Mouse (Mus musculus) hindbrain, embryonic 16.5 days (tissue): ENCODE data around the gene Pou2f1. TPM values are rescaled to one million over a fixed set of nuclear protein-coding genes. Genes with fewer than 3 reads are reported as not detected.

Source experiments
- ATAC-seq: fragments of 200-750 bp; cut with Nextera tagmentation; 2 replicates; pipeline ENCODE4 v1.8.0; 2017; ENCODE audit warnings: moderate TSS enrichment, moderate library complexity
- H3K27ac ChIP-seq: fragments of 300-500 bp; sonication (generic); 2 replicates; pipeline ENCODE4 v1.5.1; 2014; ENCODE audit warnings: low read depth, mild to moderate bottlenecking, control low read depth, low read length, moderate library complexity
- H3K27me3 ChIP-seq: fragments of 300-500 bp; sonication (generic); replicated peaks from 2 replicates; pipeline ENCODE4 v1.6.1; 2014; ENCODE audit warnings: low read length; ENCODE audit not compliant: control insufficient read depth, insufficient read depth
- H3K36me3 ChIP-seq: fragments of 300-500 bp; sonication (generic); 2 replicates; pipeline ENCODE4 v1.6.1; 2014; ENCODE audit warnings: mild to moderate bottlenecking, low read length, moderate library complexity, mixed read lengths; ENCODE audit not compliant: control insufficient read depth, insufficient read depth
- H3K4me1 ChIP-seq: fragments of 300-500 bp; sonication (generic); 2 replicates; pipeline ENCODE4 v1.6.1; 2014; ENCODE audit warnings: low read depth, low read length; ENCODE audit not compliant: control insufficient read depth, insufficient read depth
- H3K4me2 ChIP-seq: fragments of 300-500 bp; sonication (generic); 2 replicates; pipeline ENCODE4 v1.6.1; 2014; ENCODE audit warnings: mild to moderate bottlenecking, low read length, control low read depth, moderate library complexity
- H3K4me3 ChIP-seq: fragments of 300-500 bp; sonication (generic); 2 replicates; pipeline ENCODE4 v1.5.1; 2014; ENCODE audit warnings: mild to moderate bottlenecking, low read length, control low read depth, moderate library complexity
- H3K9ac ChIP-seq: fragments of 300-500 bp; sonication (generic); 2 replicates; pipeline ENCODE4 v1.6.1; 2014; ENCODE audit warnings: low read depth, mild to moderate bottlenecking, control low read depth, low read length, moderate library complexity
- H3K9me3 ChIP-seq: fragments of 300-500 bp; sonication (generic); 2 replicates; pipeline ENCODE4 v1.6.1; 2014; ENCODE audit warnings: mild to moderate bottlenecking, low read length, moderate library complexity; ENCODE audit not compliant: control insufficient read depth
- WGBS: fragments of 180-500 bp; shearing (Covaris S2); extraction: QIAGEN DNeasy Blood & Tissue Kit; methylation state at CpG from one replicate; pipeline ENCODE4 v1.1.7; 2014; 5-methylcytosine and 5-hydroxymethylcytosine counted together
- polyA plus RNA-seq: library from polyadenylated mRNA; unstranded; fragments of >200 nt; fragmentation: Nextera tagmentation; extraction: Ambion mirVana; gene quantifications from 2 replicates; pipeline ENCODE4 v1.2.1, GENCODE M21; 2015

Gene Pou2f1
- polyA plus RNA-seq = 14.3 and 15.5 TPM in 2 replicates

DNA sequence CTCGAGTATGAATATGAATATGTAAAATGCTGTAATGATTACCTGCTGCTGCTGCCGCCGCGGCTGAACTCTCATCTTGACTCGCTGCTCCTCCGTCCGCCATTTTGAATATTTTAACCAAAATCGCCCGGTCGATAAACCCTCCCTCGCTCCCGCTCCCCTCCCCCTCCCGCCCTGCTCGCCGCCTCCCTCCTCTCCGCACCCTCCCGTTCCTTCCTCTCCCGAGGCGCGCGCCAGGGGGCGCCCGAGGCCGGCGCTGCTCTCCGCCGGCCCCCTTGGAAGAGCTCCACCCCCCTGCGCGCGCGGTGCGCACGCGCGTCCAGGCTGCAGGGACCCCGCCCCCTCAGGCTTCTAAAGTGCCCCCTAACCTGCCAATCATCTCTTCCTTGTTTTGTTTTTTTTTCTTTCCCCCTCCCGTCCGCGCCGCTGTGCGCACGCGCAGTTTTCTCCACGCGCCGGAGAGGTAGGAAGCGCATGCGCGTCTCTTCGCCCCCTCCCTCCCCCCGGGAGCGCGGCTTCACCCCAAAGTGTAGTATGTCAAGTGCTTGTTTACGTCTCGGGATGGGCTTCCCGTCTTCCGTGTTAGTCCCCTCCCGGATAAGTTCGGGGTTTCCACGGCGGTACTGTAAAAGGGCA lies at the start of gene Pou2f1:
Gene Pou2f1 (minus strand): TSS at position 159 of the 636 bp plus-strand sequence.
- Histone ChIP-seq H3K4me3 (peak within 1 kb of the TSS; percentile 95), H3K27ac (peak within 1 kb of the TSS; percentile 96), H3K36me3 (no peaks in the 10 kb centered on the region), H3K9ac (peak within 1 kb of the TSS; percentile 97), H3K4me1 (peaks cover 15% of the 10 kb centered on the region), H3K9me3 (no peaks in the 10 kb centered on the region), H3K27me3 (no peaks in the 10 kb centered on the region), H3K4me2 (peak within 1 kb of the TSS; percentile 80)
- under 1% methylated on average over 61 of the region's 61 CpGs for WGBS
- ATAC-seq = peak; percentile 88

DNA sequence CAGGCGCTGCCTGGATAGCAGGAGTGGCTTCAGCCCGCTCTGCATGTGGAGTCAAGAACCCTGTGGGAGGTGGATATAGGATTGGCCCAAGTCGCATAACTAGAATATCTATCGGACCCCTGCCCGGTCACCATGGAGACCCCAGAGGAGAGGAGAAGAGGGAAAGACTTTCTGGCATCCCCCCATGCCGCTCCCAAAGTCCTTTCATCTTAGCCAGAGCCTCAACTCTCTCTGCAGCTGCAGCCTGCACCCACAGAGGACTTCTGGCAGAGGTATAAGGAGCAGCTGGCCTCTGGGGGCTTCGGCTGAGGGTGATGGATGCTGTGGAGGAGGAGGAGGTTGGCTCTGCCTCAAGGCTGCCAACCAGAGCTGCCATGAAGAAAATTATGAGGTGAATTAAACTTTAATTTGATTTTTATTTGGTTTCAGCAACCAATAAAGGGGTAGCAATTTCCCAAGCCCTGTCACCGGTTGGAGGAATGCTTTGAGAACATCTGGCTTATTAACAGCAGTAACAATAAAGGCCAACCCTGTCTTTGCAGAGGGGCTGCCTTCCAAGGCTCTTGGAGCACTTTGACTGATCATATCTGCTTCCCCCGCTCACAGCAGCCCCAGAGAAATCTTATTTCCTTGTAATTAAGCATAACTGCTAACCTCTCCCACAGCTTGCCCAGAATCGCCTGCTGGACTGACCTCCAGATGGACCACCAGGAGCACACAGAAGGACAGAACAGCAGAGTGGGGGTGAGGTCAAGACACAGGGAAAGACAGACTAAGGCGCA lies 46.8 kb upstream of the Pou2f1 start:
- peak overlapping the region; percentile 79 for H3K4me2 ChIP-seq
- peak; percentile 73 for ATAC-seq
- H3K4me3 ChIP-seq = peak overlapping the region; percentile 42
- no peak overlapping the region for H3K27ac ChIP-seq
- 6% methylated on average over 11 of the region's 11 CpGs for WGBS
- H3K9me3 ChIP-seq = no peaks in the 10 kb centered on the region
- no peaks in the 10 kb centered on the region for H3K36me3 ChIP-seq
- peaks cover 6% of the 10 kb centered on the region; the same call in 1 of the 2 replicates for H3K27me3 ChIP-seq
- H3K4me1 ChIP-seq = peaks cover 13% of the 10 kb centered on the region
- no peak overlapping the region; the same call in 1 of the 2 replicates for H3K9ac ChIP-seq

DNA sequence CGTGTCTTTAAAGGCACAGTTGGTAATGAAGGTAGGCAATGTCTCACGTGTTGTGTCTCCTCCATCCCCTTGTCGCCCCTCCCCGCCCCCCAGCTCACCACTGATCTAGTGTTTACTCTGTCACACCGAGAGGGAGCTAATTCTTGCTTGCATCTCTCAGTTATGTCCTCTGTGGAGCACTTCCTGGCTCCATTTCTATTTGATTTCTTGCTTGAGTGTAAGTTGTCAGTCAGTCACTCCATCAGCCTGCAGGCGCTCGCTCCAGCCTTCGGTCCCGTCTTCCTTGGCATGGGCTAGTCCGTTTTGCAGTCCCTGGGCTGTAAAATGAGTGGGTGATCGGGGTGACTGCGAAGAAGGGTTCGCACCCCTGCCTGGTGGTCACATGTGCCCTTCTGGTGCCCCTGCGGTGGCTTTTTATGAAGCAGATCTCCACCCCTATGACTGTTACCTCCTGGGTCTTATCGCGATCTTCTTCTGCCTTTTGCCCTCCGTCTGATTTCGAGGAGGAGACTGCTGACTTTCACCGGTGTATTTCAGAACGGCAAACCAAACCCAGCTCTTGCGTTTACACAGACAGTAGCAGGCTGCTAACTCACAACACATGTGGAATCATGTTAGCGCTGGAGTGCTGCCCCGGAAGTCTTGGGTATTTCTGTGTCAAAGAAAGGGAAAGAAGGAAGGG lies 45.9 kb upstream of the Pou2f1 start:
- peak overlapping the region; percentile 27; the same call in 1 of the 2 replicates for H3K27ac ChIP-seq
- peak overlapping the region; percentile 79 for H3K4me2 ChIP-seq
- peaks cover 16% of the 10 kb centered on the region for H3K4me1 ChIP-seq
- ATAC-seq = peak; percentile 51
- peak overlapping the region; percentile 42 for H3K4me3 ChIP-seq
- H3K36me3 ChIP-seq = no peaks in the 10 kb centered on the region
- WGBS = under 1% methylated on average over 23 of the region's 23 CpGs
- H3K9ac ChIP-seq = peak overlapping the region; percentile 46
- H3K27me3 ChIP-seq = peaks cover 6% of the 10 kb centered on the region; the same call in 1 of the 2 replicates
- no peaks in the 10 kb centered on the region for H3K9me3 ChIP-seq

DNA sequence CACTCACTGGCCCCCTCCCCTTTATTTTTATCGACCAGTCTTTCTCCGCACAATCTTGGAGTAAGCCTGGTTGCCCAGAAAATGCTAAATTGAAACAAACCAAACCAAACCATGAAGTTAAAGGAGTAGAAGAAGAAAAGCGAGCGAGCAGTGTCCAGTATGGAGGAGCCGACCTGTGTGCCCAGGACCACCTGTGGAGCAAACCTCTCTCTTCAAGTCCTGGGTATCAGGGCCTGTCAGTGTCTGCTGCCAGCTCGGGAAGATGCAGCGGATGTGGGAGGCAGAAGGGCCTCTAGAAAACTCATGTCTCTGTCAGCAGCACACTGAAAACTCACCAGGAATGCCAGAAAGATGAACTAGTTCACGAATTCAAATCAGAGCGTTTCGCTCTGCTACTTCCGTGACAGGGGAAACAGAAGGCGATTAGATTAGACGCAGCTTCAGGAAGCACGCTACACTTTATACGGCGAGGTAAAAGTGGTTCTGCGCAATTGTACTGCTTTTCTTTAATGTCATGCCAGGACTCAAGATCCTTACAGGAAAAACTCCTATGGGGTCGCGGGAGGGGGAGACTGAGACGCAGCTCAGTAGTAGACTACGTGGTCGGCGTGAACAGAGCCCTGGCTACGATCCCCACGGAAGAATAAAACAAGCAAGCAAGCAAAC lies 45.2 kb upstream of the Pou2f1 start:
- H3K27ac ChIP-seq = no peak overlapping the region
- peak overlapping the region; percentile 79 for H3K4me2 ChIP-seq
- WGBS = 6% methylated on average over 25 of the region's 25 CpGs
- no peaks in the 10 kb centered on the region for H3K9me3 ChIP-seq
- peak; percentile 38 for ATAC-seq
- peaks cover 16% of the 10 kb centered on the region for H3K4me1 ChIP-seq
- H3K9ac ChIP-seq = peak overlapping the region; percentile 46
- peaks cover 6% of the 10 kb centered on the region; the same call in 1 of the 2 replicates for H3K27me3 ChIP-seq
- peak overlapping the region; percentile 42 for H3K4me3 ChIP-seq
- no peaks in the 10 kb centered on the region for H3K36me3 ChIP-seq

DNA sequence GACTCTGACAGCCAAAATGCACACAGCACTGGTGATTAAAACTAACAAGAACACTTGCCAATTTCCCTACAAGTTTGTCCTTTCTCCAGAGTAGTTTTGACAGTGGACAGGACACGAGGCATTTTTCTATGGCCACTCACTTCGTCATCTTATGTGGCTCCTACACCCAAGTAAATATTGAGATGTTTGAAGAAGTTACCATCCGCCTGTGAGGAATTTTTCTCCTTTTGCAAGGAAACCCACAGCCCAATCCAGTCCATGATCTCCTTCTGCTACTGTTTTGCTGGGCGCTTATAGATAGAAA lies 43.4 kb upstream of the Pou2f1 start:
- Histone ChIP-seq H3K4me1 (peaks cover 16% of the 10 kb centered on the region), H3K4me2 (0 out of 2 replicates have a peak overlapping the region, but pooled peaks have one; percentile 6), H3K9ac (no peak overlapping the region), H3K4me3 (no peak overlapping the region), H3K9me3 (no peaks in the 10 kb centered on the region), H3K36me3 (no peaks in the 10 kb centered on the region), H3K27me3 (peaks cover 6% of the 10 kb centered on the region; the same call in 1 of the 2 replicates), H3K27ac (no peak overlapping the region)
- no peak for ATAC-seq
- 48% methylated on average over 4 of the region's 4 CpGs for WGBS

DNA sequence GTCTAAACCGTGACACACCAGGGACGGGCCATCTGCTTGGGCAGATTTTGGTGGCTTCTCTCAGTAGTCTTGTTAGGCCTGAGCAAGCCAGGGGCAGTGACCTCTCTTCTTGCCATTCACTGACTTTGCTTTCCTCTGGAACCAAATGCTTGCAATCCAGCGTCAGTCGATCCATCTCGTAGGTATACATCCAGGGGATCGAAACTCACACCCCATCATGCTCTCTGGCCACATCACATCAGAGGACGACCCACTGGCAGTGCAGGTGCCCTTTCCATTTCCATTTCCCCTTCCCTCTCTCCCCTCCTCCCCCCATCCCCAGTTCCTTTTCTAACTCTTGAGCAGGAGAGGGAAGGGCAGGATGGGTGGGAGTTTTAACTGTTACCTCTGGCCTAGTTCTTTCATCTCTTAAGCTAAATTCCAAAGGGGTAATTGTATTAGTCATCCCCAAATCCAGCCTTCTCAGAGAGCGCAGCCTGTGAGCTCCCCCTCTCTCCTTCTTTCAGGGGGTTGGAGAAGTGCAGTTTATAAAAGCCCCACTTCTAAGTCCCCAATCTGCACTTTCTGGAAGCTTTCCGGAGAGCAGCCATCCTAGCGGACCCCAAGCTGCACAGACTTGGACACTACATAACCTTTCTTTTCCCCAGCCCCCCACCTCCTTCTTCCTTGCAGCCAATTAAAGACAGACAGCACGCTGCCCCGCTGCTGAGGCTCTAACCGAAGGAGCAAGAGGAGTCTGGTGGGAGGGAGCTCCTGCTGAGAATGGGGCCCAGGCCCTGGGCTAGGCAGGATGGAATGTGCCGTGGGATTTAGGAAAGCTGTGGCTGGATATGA lies 42.8 kb upstream of the Pou2f1 start:
- no peaks in the 10 kb centered on the region for H3K9me3 ChIP-seq
- H3K27ac ChIP-seq = no peak overlapping the region
- no peaks in the 10 kb centered on the region for H3K36me3 ChIP-seq
- peaks cover 6% of the 10 kb centered on the region; the same call in 1 of the 2 replicates for H3K27me3 ChIP-seq
- ATAC-seq = no peak
- H3K4me1 ChIP-seq = peaks cover 16% of the 10 kb centered on the region
- WGBS = 21% methylated on average over 14 of the region's 14 CpGs
- H3K9ac ChIP-seq = no peak overlapping the region
- no peak overlapping the region for H3K4me3 ChIP-seq
- 0 out of 2 replicates have a peak overlapping the region, but pooled peaks have one; percentile 6 for H3K4me2 ChIP-seq

DNA sequence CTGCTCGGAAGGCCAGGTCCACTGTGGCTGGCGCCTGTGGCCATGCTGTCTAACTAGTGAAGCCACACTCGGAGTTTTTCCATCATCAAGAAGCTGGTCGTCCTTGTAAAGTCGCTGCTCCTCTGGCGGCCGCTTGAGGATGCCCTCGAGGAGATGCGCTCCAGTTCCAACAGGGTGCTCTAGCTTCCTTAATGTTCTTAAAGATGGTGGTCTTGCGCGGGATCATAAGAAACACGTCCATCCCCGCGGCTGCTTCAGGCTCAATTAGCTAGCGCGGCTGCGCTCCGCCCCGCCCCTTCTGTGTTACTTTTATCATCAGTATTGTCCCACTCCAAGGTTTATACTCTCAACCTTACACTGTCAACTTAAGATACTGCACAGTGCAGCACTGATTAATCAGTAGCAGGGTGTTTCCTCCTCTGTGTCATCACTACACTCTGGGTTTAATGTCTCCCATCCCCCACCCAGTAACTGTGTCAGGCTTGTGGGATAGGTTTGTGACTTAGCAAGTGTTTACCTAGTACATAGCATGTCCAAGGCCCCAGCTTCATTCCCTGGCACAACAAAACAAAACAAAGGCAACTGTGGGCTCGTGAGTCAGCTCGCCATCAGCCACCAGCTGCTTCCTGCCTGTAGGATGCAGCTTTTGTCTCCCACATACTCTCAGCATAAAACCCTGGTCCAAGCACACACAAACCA lies 41.1 kb upstream of the Pou2f1 start:
- H3K4me3 ChIP-seq = no peak overlapping the region
- no peak for ATAC-seq
- no peaks in the 10 kb centered on the region for H3K9me3 ChIP-seq
- peaks cover 6% of the 10 kb centered on the region; the same call in 1 of the 2 replicates for H3K27me3 ChIP-seq
- no peak overlapping the region for H3K4me2 ChIP-seq
- peaks cover 7% of the 10 kb centered on the region for H3K4me1 ChIP-seq
- WGBS = 67% methylated on average over 21 of the region's 21 CpGs
- H3K36me3 ChIP-seq = no peaks in the 10 kb centered on the region
- no peak overlapping the region for H3K27ac ChIP-seq
- no peak overlapping the region for H3K9ac ChIP-seq

DNA sequence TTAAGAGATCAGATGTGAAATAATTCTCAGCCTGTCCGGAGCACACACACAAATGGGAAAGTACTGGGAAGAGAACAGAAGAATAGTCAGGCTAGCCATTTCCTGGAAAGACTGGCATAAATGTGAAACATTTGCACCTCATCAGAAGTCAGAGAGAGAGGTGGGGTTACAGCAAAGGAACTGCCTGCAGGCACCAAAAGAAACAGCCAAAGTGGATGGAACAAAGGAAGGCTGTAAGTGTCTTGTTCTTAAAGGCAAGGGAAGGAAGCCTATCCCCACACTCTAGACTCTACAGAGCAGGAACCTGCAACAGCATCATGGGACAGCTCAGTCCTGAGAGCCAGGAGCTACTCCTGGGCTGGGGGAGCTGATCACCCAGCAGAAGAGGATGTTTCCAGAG lies 39.0 kb upstream of the Pou2f1 start:
- 71% methylated on average over 1 of the region's 1 CpGs for WGBS

More for the DNA sequence above, 39.0 kb upstream of the Pou2f1 start:
- Histone ChIP-seq H3K4me2 (no peak overlapping the region), H3K4me1 (peaks cover 3% of the 10 kb centered on the region; the same call in 1 of the 2 replicates), H3K27me3 (peaks cover 2% of the 10 kb centered on the region; the same call in 1 of the 2 replicates), H3K4me3 (no peak overlapping the region), H3K36me3 (no peaks in the 10 kb centered on the region), H3K9ac (no peak overlapping the region), H3K9me3 (no peaks in the 10 kb centered on the region), H3K27ac (no peak overlapping the region)
- ATAC-seq = no peak
